Mouse (Mus musculus): ENCODE measurements at regions not wholly inside any gene's neighbourhood (a gene's known extent, or its start where the extent isn't known, plus 50 kb on each side); places are given as distances from the start of the nearest gene placed in this dataset.

DNA sequence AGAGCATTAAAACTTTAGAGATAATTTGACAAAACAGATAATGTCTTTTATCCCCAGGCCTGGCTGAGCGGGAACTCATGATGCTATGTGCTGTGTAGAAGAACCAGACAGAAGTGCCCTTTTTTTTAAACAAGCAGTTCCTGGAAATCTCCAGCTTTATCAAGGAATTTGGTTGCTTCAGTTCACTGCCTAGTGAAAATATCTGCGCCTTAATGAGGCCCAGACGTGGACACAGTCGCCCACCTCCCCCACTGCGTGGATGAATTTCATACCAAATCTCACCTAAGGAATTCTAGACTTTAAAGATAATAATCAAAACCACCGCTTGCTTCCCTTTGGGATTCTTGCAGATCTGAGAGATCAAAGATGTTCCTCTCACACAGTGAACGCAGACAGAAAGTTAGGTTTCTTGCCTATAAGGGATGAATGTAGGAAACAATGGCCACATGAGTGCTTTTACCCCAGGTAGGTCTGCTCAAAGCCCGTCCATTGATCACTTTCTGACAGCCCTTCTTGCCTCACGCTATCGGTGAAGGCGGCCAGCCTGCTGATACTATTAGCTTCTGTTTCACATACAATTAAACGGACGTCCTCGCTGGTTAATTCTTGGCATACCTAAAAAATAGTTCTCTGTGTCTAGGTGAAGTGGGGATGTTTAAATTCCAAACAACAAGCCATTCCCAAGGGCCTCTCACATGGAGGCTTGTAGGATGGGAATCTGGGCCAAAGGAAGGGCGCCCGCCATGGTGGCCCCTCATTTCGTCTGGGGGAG, 159.6 kb downstream of the 1500009L16Rik start:
- no peak overlapping the region for H3K27ac ChIP-seq (ENCODE audit: low read depth)
- 48% methylated on average over 17 of the region's 17 CpGs for WGBS

DNA sequence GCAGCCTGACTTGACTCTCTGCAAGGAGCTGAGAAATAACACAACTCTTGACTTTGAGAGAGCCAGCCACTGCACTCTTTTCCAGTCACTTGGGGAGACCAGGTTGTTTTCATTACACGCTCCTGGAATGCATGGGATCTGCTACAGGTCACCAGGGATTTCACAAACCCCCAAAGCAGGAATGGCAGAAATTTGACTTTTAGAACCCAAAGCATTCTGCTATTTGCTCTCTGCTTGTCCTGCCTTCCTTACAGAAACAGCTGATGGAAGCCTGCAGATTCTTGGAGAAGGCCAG, 160.2 kb downstream of the 1500009L16Rik start:
- Histone ChIP-seq H3K4me3 (ENCODE audit: low read depth, low read length) (no peak overlapping the region), H3K9ac (ENCODE audit: low read length) (no peak overlapping the region), H3K27ac (ENCODE audit: low read depth) (no peak overlapping the region), H3K36me3 (ENCODE audit: control insufficient read depth, insufficient read depth, low read length) (no peaks in the 10 kb centered on the region), H3K4me2 (ENCODE audit: low read length) (no peak overlapping the region), H3K27me3 (replicated peaks; ENCODE audit: control insufficient read depth, insufficient read depth, low read length) (no peaks in the 10 kb centered on the region), H3K9me3 (ENCODE audit: control insufficient read depth, low read length) (no peaks in the 10 kb centered on the region), H3K4me1 (replicated peaks; ENCODE audit: control insufficient read depth, insufficient read depth, low read length) (no peaks in the 10 kb centered on the region)
- DNase-seq (ENCODE audit: low spot score): no peak
- WGBS: 56% methylated on average over 1 of the region's 1 CpGs
- ATAC-seq (replicated peaks; ENCODE audit: low FRiP score, low TSS enrichment, low read depth): no peak

More for the DNA sequence above, 159.6 kb downstream of the 1500009L16Rik start:
- no peaks in the 10 kb centered on the region for H3K9me3 ChIP-seq (ENCODE audit: control insufficient read depth, low read length)
- H3K4me3 ChIP-seq (ENCODE audit: low read depth, low read length): no peak overlapping the region
- ATAC-seq (replicated peaks; ENCODE audit: low FRiP score, low TSS enrichment, low read depth): no peak
- no peaks in the 10 kb centered on the region for H3K27me3 ChIP-seq (replicated peaks; ENCODE audit: control insufficient read depth, insufficient read depth, low read length)
- H3K4me1 ChIP-seq (replicated peaks; ENCODE audit: control insufficient read depth, insufficient read depth, low read length): no peaks in the 10 kb centered on the region
- DNase-seq (ENCODE audit: low spot score): no peak
- no peak overlapping the region for H3K4me2 ChIP-seq (ENCODE audit: low read length)
- H3K9ac ChIP-seq (ENCODE audit: low read length): no peak overlapping the region
- no peaks in the 10 kb centered on the region for H3K36me3 ChIP-seq (ENCODE audit: control insufficient read depth, insufficient read depth, low read length)

DNA sequence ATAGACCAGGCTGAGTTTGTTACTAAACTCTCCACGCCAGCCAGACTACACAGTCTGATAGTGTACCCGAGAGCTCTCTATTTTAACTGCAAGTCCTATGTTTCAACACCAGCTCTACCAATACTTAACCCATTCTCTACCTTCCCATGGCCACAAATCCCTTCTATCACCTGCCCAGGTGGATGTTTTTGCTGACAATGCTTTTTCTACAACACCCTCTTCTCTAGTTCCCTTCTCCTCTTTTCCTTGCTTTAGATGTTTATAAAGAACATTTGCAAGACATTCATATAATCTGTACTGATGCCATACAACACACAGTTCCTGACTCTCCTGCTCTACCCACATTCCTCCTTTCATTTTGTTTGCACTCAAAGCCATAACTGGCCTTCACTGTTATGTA, 161.9 kb downstream of the 1500009L16Rik start:
- Histone ChIP-seq H3K4me1 (replicated peaks; ENCODE audit: control insufficient read depth, insufficient read depth, low read length) (no peaks in the 10 kb centered on the region), H3K9me3 (ENCODE audit: control insufficient read depth, low read length) (no peaks in the 10 kb centered on the region), H3K4me3 (ENCODE audit: low read depth, low read length) (no peak overlapping the region), H3K27ac (ENCODE audit: low read depth) (no peak overlapping the region), H3K9ac (ENCODE audit: low read length) (no peak overlapping the region), H3K36me3 (ENCODE audit: control insufficient read depth, insufficient read depth, low read length) (no peaks in the 10 kb centered on the region), H3K4me2 (ENCODE audit: low read length) (no peak overlapping the region), H3K27me3 (replicated peaks; ENCODE audit: control insufficient read depth, insufficient read depth, low read length) (no peaks in the 10 kb centered on the region)
- DNase-seq (ENCODE audit: low spot score) (no peak), ATAC-seq (replicated peaks; ENCODE audit: low FRiP score, low TSS enrichment, low read depth) (no peak)
- WGBS: 89% methylated on average over 2 of the region's 2 CpGs

DNA sequence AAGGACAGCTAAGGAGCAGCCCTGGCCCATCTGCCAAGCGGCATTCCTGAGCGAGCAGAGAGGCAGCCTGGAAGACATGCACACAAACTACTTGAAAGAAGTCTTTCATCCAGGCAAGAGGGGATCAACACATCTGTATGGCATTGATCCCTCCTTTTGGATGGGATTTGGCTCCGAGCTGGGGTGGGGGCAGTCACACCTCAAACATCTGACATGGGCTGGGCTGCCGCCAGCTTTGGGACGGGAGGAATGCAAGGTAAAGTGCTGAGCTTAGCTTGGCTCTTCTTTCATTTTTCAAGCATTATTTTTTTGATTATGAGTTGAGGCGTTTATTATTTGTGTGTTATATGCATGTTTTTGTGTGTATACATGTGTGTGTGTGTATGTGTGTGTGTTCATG, 165.9 kb downstream of the 1500009L16Rik start:
- DNase-seq (ENCODE audit: low spot score) (no peak), ATAC-seq (replicated peaks; ENCODE audit: low FRiP score, low TSS enrichment, low read depth) (no peak)
- H3K9ac ChIP-seq (ENCODE audit: low read length): no peak overlapping the region
- H3K4me1 ChIP-seq (replicated peaks; ENCODE audit: control insufficient read depth, insufficient read depth, low read length): no peaks in the 10 kb centered on the region
- 84% methylated on average over 6 of the region's 6 CpGs for WGBS
- H3K9me3 ChIP-seq (ENCODE audit: control insufficient read depth, low read length): no peaks in the 10 kb centered on the region
- H3K36me3 ChIP-seq (ENCODE audit: control insufficient read depth, insufficient read depth, low read length): no peaks in the 10 kb centered on the region
- no peaks in the 10 kb centered on the region for H3K27me3 ChIP-seq (replicated peaks; ENCODE audit: control insufficient read depth, insufficient read depth, low read length)
- H3K4me2 ChIP-seq (ENCODE audit: low read length): no peak overlapping the region
- no peak overlapping the region for H3K4me3 ChIP-seq (ENCODE audit: low read depth, low read length)
- H3K27ac ChIP-seq (ENCODE audit: low read depth): no peak overlapping the region

DNA sequence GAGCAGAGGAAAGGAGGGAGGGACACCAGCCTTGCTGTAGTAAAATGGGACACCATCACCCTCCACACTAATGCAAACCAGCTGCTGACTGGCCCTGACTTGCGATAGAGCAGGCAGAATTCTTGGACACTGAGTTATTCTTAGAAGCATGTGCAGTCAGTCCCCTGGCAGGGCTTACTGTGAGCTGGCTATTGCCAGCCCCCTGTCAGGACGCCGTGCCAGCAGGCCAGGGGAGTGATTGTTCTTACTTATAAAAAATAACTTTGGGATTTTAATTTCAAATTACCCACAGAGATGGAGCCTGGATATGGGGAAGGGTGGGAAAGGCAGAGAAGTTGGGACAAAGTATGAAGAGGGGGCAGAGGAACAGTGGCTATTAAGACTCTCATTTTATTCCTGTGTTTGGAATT, 173.1 kb downstream of the 1500009L16Rik start:
- DNase-seq (ENCODE audit: low spot score) (no peak), ATAC-seq (replicated peaks; ENCODE audit: low FRiP score, low TSS enrichment, low read depth) (no peak)
- no peak overlapping the region for H3K27ac ChIP-seq (ENCODE audit: low read depth)
- H3K4me3 ChIP-seq (ENCODE audit: low read depth, low read length): no peak overlapping the region
- no peak overlapping the region for H3K9ac ChIP-seq (ENCODE audit: low read length)
- WGBS: 35% methylated on average over 3 of the region's 3 CpGs
- no peaks in the 10 kb centered on the region for H3K36me3 ChIP-seq (ENCODE audit: control insufficient read depth, insufficient read depth, low read length)
- no peaks in the 10 kb centered on the region for H3K27me3 ChIP-seq (replicated peaks; ENCODE audit: control insufficient read depth, insufficient read depth, low read length)
- peaks cover 9% of the 10 kb centered on the region; the same call in 1 of the 2 replicates for H3K4me1 ChIP-seq (replicated peaks; ENCODE audit: control insufficient read depth, insufficient read depth, low read length)
- H3K4me2 ChIP-seq (ENCODE audit: low read length): no peak overlapping the region
- no peaks in the 10 kb centered on the region for H3K9me3 ChIP-seq (ENCODE audit: control insufficient read depth, low read length)

DNA sequence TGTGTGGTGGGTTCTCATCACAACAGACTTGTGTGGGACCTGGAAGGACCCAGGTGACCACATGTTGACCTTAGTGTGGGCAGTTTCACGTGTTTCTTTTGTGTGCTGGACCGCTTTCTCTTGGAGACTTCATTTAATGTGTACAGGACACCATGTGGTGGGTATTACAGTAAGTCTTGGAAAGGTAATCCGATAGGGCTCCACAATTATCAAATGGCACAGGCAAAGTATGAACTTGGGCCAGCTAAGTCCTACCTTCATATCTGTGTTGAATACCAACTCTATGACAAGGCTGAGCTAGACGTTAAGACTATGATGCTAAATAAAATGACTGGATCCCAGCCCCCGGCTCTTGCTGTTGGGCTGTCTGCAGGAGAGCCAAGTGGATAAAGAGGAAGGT, 173.5 kb downstream of the 1500009L16Rik start:
- no peak overlapping the region for H3K4me3 ChIP-seq (ENCODE audit: low read depth, low read length)
- DNase-seq (ENCODE audit: low spot score): no peak
- no peaks in the 10 kb centered on the region for H3K27me3 ChIP-seq (replicated peaks; ENCODE audit: control insufficient read depth, insufficient read depth, low read length)
- no peak overlapping the region for H3K27ac ChIP-seq (ENCODE audit: low read depth)
- 79% methylated on average over 5 of the region's 5 CpGs for WGBS
- no peak overlapping the region for H3K9ac ChIP-seq (ENCODE audit: low read length)
- peaks cover 9% of the 10 kb centered on the region; the same call in 1 of the 2 replicates for H3K4me1 ChIP-seq (replicated peaks; ENCODE audit: control insufficient read depth, insufficient read depth, low read length)
- no peaks in the 10 kb centered on the region for H3K9me3 ChIP-seq (ENCODE audit: control insufficient read depth, low read length)
- H3K36me3 ChIP-seq (ENCODE audit: control insufficient read depth, insufficient read depth, low read length): no peaks in the 10 kb centered on the region
- no peak overlapping the region for H3K4me2 ChIP-seq (ENCODE audit: low read length)
- no peak for ATAC-seq (replicated peaks; ENCODE audit: low FRiP score, low TSS enrichment, low read depth)

DNA sequence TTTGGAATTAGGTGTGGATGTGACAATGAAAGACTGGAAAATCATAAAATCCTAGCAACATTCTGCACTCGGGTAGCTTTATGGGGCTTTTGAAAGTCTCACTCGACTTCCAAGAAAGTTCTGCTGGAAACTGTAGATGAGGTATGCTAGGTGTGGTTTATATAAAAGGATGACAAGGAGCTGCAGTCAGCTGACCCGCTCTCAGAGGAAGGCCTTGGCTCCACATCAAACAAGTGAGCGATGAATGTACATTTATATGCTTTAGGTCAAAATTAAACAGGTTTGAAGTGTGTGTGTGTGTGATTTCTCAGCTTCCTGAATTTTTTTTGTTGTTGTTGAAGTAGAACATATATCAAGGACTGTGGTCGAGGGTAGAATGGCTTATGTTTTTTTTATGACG, 174.9 kb downstream of the 1500009L16Rik start:
- DNase-seq (ENCODE audit: low spot score): no peak
- Histone ChIP-seq H3K9me3 (ENCODE audit: control insufficient read depth, low read length) (no peaks in the 10 kb centered on the region), H3K4me2 (ENCODE audit: low read length) (no peak overlapping the region)

DNA sequence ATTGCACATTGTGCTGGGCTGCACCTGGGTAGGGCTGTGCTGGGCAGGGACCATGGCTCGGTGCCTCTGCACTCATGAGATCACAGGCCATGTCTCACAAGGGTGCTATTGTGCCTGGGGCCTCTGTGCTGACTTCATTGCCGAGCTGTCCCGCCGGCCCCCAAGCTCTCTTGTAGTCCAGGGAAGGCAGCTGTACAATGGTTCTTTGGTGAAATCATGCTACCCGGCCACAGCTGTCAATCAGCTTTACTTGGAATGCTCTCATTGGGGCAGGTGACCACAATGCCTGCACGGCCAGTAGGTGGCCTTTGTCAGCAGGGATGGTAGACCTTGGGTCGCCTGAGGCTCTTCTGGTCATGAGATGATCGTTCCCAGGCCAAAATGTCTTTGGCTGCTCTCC, 184.1 kb downstream of the 1500009L16Rik start:
- no peaks in the 10 kb centered on the region for H3K36me3 ChIP-seq (ENCODE audit: control insufficient read depth, insufficient read depth, low read length)
- no peak overlapping the region for H3K9ac ChIP-seq (ENCODE audit: low read length)
- no peak overlapping the region for H3K4me3 ChIP-seq (ENCODE audit: low read depth, low read length)
- no peak for ATAC-seq (replicated peaks; ENCODE audit: low FRiP score, low TSS enrichment, low read depth)
- DNase-seq (ENCODE audit: low spot score): no peak
- H3K27ac ChIP-seq (ENCODE audit: low read depth): no peak overlapping the region
- no peaks in the 10 kb centered on the region for H3K4me1 ChIP-seq (replicated peaks; ENCODE audit: control insufficient read depth, insufficient read depth, low read length)
- H3K4me2 ChIP-seq (ENCODE audit: low read length): no peak overlapping the region
- no peaks in the 10 kb centered on the region for H3K27me3 ChIP-seq (replicated peaks; ENCODE audit: control insufficient read depth, insufficient read depth, low read length)
- no peaks in the 10 kb centered on the region for H3K9me3 ChIP-seq (ENCODE audit: control insufficient read depth, low read length)
- 76% methylated on average over 8 of the region's 8 CpGs for WGBS

More for the DNA sequence above, 174.9 kb downstream of the 1500009L16Rik start:
- no peak for ATAC-seq (replicated peaks; ENCODE audit: low FRiP score, low TSS enrichment, low read depth)
- H3K36me3 ChIP-seq (ENCODE audit: control insufficient read depth, insufficient read depth, low read length): no peaks in the 10 kb centered on the region
- WGBS: 43% methylated on average over 6 of the region's 6 CpGs
- H3K4me3 ChIP-seq (ENCODE audit: low read depth, low read length): no peak overlapping the region
- H3K4me1 ChIP-seq (replicated peaks; ENCODE audit: control insufficient read depth, insufficient read depth, low read length): peaks cover 9% of the 10 kb centered on the region; the same call in 1 of the 2 replicates
- no peak overlapping the region for H3K27ac ChIP-seq (ENCODE audit: low read depth)
- no peak overlapping the region for H3K9ac ChIP-seq (ENCODE audit: low read length)
- H3K27me3 ChIP-seq (replicated peaks; ENCODE audit: control insufficient read depth, insufficient read depth, low read length): no peaks in the 10 kb centered on the region

DNA sequence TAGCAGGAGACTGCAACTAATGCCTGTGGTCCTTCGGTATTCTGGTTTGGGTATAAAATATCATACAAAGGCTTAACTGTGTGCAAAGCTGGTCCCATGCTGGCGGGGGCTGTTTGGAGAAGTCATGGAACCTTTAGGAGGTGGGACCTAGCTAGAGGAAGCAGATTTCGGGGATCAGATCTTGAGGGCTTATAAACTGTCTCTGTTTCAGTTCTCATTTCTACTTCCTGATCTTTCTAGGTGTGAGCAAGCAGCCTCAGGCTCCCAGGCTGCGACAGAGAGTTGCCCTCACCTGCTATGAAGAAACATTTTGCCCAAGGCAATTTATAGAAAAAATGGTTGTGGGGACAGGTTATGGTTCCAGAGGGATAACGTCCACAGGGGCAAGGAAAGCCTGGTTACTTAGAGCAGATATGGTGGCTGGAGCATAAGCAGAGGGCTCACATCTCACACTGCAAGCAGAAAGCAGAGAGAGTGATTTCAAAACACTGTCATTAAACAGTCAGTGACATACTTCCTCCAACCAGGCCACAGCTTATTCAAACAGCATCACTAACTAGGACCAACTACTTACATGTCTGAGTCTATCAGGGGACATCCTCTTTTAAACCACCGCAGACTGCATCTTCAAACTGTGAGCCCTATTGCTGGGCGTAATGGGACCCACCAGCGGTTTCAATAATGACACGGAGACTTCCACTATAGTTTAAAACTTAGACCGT, 188.1 kb downstream of the 1500009L16Rik start:
- H3K9me3 ChIP-seq (ENCODE audit: control insufficient read depth, low read length): no peaks in the 10 kb centered on the region
- H3K36me3 ChIP-seq (ENCODE audit: control insufficient read depth, insufficient read depth, low read length): no peaks in the 10 kb centered on the region
- ATAC-seq (replicated peaks; ENCODE audit: low FRiP score, low TSS enrichment, low read depth) (no peak), DNase-seq (ENCODE audit: low spot score) (no peak)
- peaks cover 6% of the 10 kb centered on the region; the same call in 1 of the 2 replicates for H3K4me1 ChIP-seq (replicated peaks; ENCODE audit: control insufficient read depth, insufficient read depth, low read length)
- no peak overlapping the region for H3K27ac ChIP-seq (ENCODE audit: low read depth)
- 91% methylated on average over 10 of the region's 10 CpGs for WGBS
- no peaks in the 10 kb centered on the region for H3K27me3 ChIP-seq (replicated peaks; ENCODE audit: control insufficient read depth, insufficient read depth, low read length)
- H3K9ac ChIP-seq (ENCODE audit: low read length): no peak overlapping the region
- H3K4me3 ChIP-seq (ENCODE audit: low read depth, low read length): no peak overlapping the region
- H3K4me2 ChIP-seq (ENCODE audit: low read length): no peak overlapping the region

All from intestine, embryonic 14.5 days (tissue).